Mouse (Mus musculus): ENCODE measurements at regions not wholly inside any gene's neighbourhood (a gene's known extent, or its start where the extent isn't known, plus 50 kb on each side); places are given as distances from the start of the nearest gene placed in this dataset.
A peak's percentile ranks its signal among the peaks of the same experiment; 100 is the strongest.

GRCm38 (mm10) chr7:117853716-117854115 lies 262.3 kb downstream of the Rps15a start:
- no peak for ATAC-seq (ENCODE audit: low read depth)
- Histone ChIP-seq H3K4me3 (ENCODE audit: low read depth, low read length) (no peak overlapping the region), H3K4me1 (ENCODE audit: control insufficient read depth, insufficient read depth, low read length) (no peaks in the 10 kb centered on the region; the same call in 1 of the 2 replicates), H3K9ac (ENCODE audit: low read depth, low read length) (no peak overlapping the region), H3K27ac (replicated peaks; ENCODE audit: low read depth, low read length) (no peak overlapping the region), H3K9me3 (ENCODE audit: control insufficient read depth, low read length) (no peaks in the 10 kb centered on the region), H3K36me3 (ENCODE audit: control insufficient read depth, insufficient read depth, low read length) (no peaks in the 10 kb centered on the region), H3K4me2 (ENCODE audit: low read depth, low read length) (no peak overlapping the region), H3K27me3 (replicated peaks; ENCODE audit: control insufficient read depth, insufficient read depth, low read length) (no peaks in the 10 kb centered on the region)
- DNase-seq (ENCODE audit: low spot score): no peak
- WGBS: 74% methylated on average over 4 of the region's 4 CpGs

- WGBS: 71% methylated on average over 2 of the region's 2 CpGs
- Histone ChIP-seq H3K9ac (ENCODE audit: low read depth, low read length) (no peak overlapping the region), H3K4me2 (ENCODE audit: low read depth, low read length) (no peak overlapping the region), H3K27me3 (replicated peaks; ENCODE audit: control insufficient read depth, insufficient read depth, low read length) (no peaks in the 10 kb centered on the region), H3K36me3 (ENCODE audit: control insufficient read depth, insufficient read depth, low read length) (no peaks in the 10 kb centered on the region), H3K4me1 (ENCODE audit: control insufficient read depth, insufficient read depth, low read length) (no peaks in the 10 kb centered on the region; the same call in 1 of the 2 replicates), H3K4me3 (ENCODE audit: low read depth, low read length) (no peak overlapping the region), H3K9me3 (ENCODE audit: control insufficient read depth, low read length) (no peaks in the 10 kb centered on the region), H3K27ac (replicated peaks; ENCODE audit: low read depth, low read length) (no peak overlapping the region)
- DNase-seq (ENCODE audit: low spot score) (no peak), ATAC-seq (ENCODE audit: low read depth) (no peak)
Measured at GRCm38 (mm10) chr7:117852866-117853265, 263.1 kb downstream of the Rps15a start.

- Histone ChIP-seq H3K36me3 (ENCODE audit: control insufficient read depth, insufficient read depth, low read length) (no peaks in the 10 kb centered on the region), H3K9ac (ENCODE audit: low read depth, low read length) (no peak overlapping the region), H3K27me3 (replicated peaks; ENCODE audit: control insufficient read depth, insufficient read depth, low read length) (no peaks in the 10 kb centered on the region), H3K4me3 (ENCODE audit: low read depth, low read length) (no peak overlapping the region), H3K27ac (replicated peaks; ENCODE audit: low read depth, low read length) (no peak overlapping the region), H3K9me3 (ENCODE audit: control insufficient read depth, low read length) (no peaks in the 10 kb centered on the region), H3K4me1 (ENCODE audit: control insufficient read depth, insufficient read depth, low read length) (no peaks in the 10 kb centered on the region; the same call in 1 of the 2 replicates), H3K4me2 (ENCODE audit: low read depth, low read length) (no peak overlapping the region)
- 91% methylated on average over 6 of the region's 6 CpGs for WGBS
- ATAC-seq (ENCODE audit: low read depth) (no peak), DNase-seq (ENCODE audit: low spot score) (no peak)
Measured at GRCm38 (mm10) chr7:117850822-117851221, 265.2 kb downstream of the Rps15a start.

GRCm38 (mm10) chr7:117846041-117846440 lies 269.9 kb downstream of the Rps15a start:
- H3K4me3 ChIP-seq (ENCODE audit: low read depth, low read length): no peak overlapping the region
- no peak for ATAC-seq (ENCODE audit: low read depth)
- no peak overlapping the region for H3K27ac ChIP-seq (replicated peaks; ENCODE audit: low read depth, low read length)
- 86% methylated on average over 5 of the region's 5 CpGs for WGBS
- no peaks in the 10 kb centered on the region for H3K9me3 ChIP-seq (ENCODE audit: control insufficient read depth, low read length)
- H3K27me3 ChIP-seq (replicated peaks; ENCODE audit: control insufficient read depth, insufficient read depth, low read length): no peaks in the 10 kb centered on the region
- no peak overlapping the region for H3K9ac ChIP-seq (ENCODE audit: low read depth, low read length)
- no peaks in the 10 kb centered on the region for H3K4me1 ChIP-seq (ENCODE audit: control insufficient read depth, insufficient read depth, low read length)
- DNase-seq (ENCODE audit: low spot score): no peak
- no peaks in the 10 kb centered on the region for H3K36me3 ChIP-seq (ENCODE audit: control insufficient read depth, insufficient read depth, low read length)
- H3K4me2 ChIP-seq (ENCODE audit: low read depth, low read length): no peak overlapping the region

- 66% methylated on average over 5 of the region's 5 CpGs for WGBS
- Histone ChIP-seq H3K4me3 (ENCODE audit: low read depth, low read length) (no peak overlapping the region), H3K9ac (ENCODE audit: low read depth, low read length) (no peak overlapping the region), H3K27ac (replicated peaks; ENCODE audit: low read depth, low read length) (no peak overlapping the region), H3K36me3 (ENCODE audit: control insufficient read depth, insufficient read depth, low read length) (no peaks in the 10 kb centered on the region), H3K4me1 (ENCODE audit: control insufficient read depth, insufficient read depth, low read length) (no peaks in the 10 kb centered on the region), H3K9me3 (ENCODE audit: control insufficient read depth, low read length) (no peaks in the 10 kb centered on the region), H3K4me2 (ENCODE audit: low read depth, low read length) (no peak overlapping the region), H3K27me3 (replicated peaks; ENCODE audit: control insufficient read depth, insufficient read depth, low read length) (no peaks in the 10 kb centered on the region)
- no peak for DNase-seq (ENCODE audit: low spot score)
- no peak for ATAC-seq (ENCODE audit: low read depth)
Measured at GRCm38 (mm10) chr7:117842780-117843179, 273.2 kb downstream of the Rps15a start.

GRCm38 (mm10) chr7:117795035-117795434 lies 321.0 kb downstream of the Rps15a start:
- no peak overlapping the region for H3K4me3 ChIP-seq (ENCODE audit: low read depth, low read length)
- no peaks in the 10 kb centered on the region for H3K9me3 ChIP-seq (ENCODE audit: control insufficient read depth, low read length)
- no peak overlapping the region for H3K4me2 ChIP-seq (ENCODE audit: low read depth, low read length)
- H3K27ac ChIP-seq (replicated peaks; ENCODE audit: low read depth, low read length): no peak overlapping the region
- WGBS: 25% methylated on average over 3 of the region's 3 CpGs
- no peaks in the 10 kb centered on the region for H3K4me1 ChIP-seq (ENCODE audit: control insufficient read depth, insufficient read depth, low read length)
- H3K27me3 ChIP-seq (replicated peaks; ENCODE audit: control insufficient read depth, insufficient read depth, low read length): no peaks in the 10 kb centered on the region
- H3K36me3 ChIP-seq (ENCODE audit: control insufficient read depth, insufficient read depth, low read length): no peaks in the 10 kb centered on the region
- no peak overlapping the region for H3K9ac ChIP-seq (ENCODE audit: low read depth, low read length)
- DNase-seq (ENCODE audit: low spot score) (no peak), ATAC-seq (ENCODE audit: low read depth) (no peak)

- Histone ChIP-seq H3K36me3 (ENCODE audit: control insufficient read depth, insufficient read depth, low read length) (no peaks in the 10 kb centered on the region), H3K4me3 (ENCODE audit: low read depth, low read length) (no peak overlapping the region), H3K4me1 (ENCODE audit: control insufficient read depth, insufficient read depth, low read length) (no peaks in the 10 kb centered on the region), H3K27ac (replicated peaks; ENCODE audit: low read depth, low read length) (no peak overlapping the region), H3K27me3 (replicated peaks; ENCODE audit: control insufficient read depth, insufficient read depth, low read length) (no peaks in the 10 kb centered on the region), H3K9ac (ENCODE audit: low read depth, low read length) (no peak overlapping the region), H3K9me3 (ENCODE audit: control insufficient read depth, low read length) (no peaks in the 10 kb centered on the region), H3K4me2 (ENCODE audit: low read depth, low read length) (no peak overlapping the region)
- WGBS: 83% methylated on average over 6 of the region's 6 CpGs
- ATAC-seq (ENCODE audit: low read depth): no peak
- no peak for DNase-seq (ENCODE audit: low spot score)
Measured at GRCm38 (mm10) chr7:117793991-117794390, 322.0 kb downstream of the Rps15a start.

- Histone ChIP-seq H3K27ac (replicated peaks; ENCODE audit: low read depth, low read length) (no peak overlapping the region), H3K9ac (ENCODE audit: low read depth, low read length) (no peak overlapping the region), H3K36me3 (ENCODE audit: control insufficient read depth, insufficient read depth, low read length) (no peaks in the 10 kb centered on the region), H3K4me1 (ENCODE audit: control insufficient read depth, insufficient read depth, low read length) (no peaks in the 10 kb centered on the region), H3K9me3 (ENCODE audit: control insufficient read depth, low read length) (no peaks in the 10 kb centered on the region), H3K4me3 (ENCODE audit: low read depth, low read length) (no peak overlapping the region), H3K27me3 (replicated peaks; ENCODE audit: control insufficient read depth, insufficient read depth, low read length) (no peaks in the 10 kb centered on the region), H3K4me2 (ENCODE audit: low read depth, low read length) (no peak overlapping the region)
- DNase-seq (ENCODE audit: low spot score): peak; percentile 2
- no peak for ATAC-seq (ENCODE audit: low read depth)
- 89% methylated on average over 4 of the region's 4 CpGs for WGBS
Measured at GRCm38 (mm10) chr7:117792456-117792855, 323.5 kb downstream of the Rps15a start.

GRCm38 (mm10) chr7:117778996-117779395 lies 337.0 kb downstream of the Rps15a start:
- ATAC-seq (ENCODE audit: low read depth) (no peak), DNase-seq (ENCODE audit: low spot score) (no peak)
- Histone ChIP-seq H3K27ac (replicated peaks; ENCODE audit: low read depth, low read length) (no peak overlapping the region), H3K9ac (ENCODE audit: low read depth, low read length) (no peak overlapping the region), H3K4me1 (ENCODE audit: control insufficient read depth, insufficient read depth, low read length) (no peaks in the 10 kb centered on the region), H3K9me3 (ENCODE audit: control insufficient read depth, low read length) (no peaks in the 10 kb centered on the region), H3K36me3 (ENCODE audit: control insufficient read depth, insufficient read depth, low read length) (no peaks in the 10 kb centered on the region), H3K4me2 (ENCODE audit: low read depth, low read length) (no peak overlapping the region), H3K27me3 (replicated peaks; ENCODE audit: control insufficient read depth, insufficient read depth, low read length) (no peaks in the 10 kb centered on the region), H3K4me3 (ENCODE audit: low read depth, low read length) (no peak overlapping the region)
- 75% methylated on average over 4 of the region's 4 CpGs for WGBS

All from embryonic facial prominence, embryonic 14.5 days (tissue).